Mouse (Mus musculus) midbrain, embryonic 11.5 days (tissue): ENCODE data around the gene Stt3b. TPM values are rescaled to one million over a fixed set of nuclear protein-coding genes. Genes with fewer than 3 reads are reported as not detected.

ENCODE experiments used
- ATAC-seq: fragments of 200-750 bp; cut with Nextera tagmentation; 2 replicates; pipeline ENCODE4 v1.8.0; 2017; ENCODE audit warnings: moderate TSS enrichment, moderate library complexity; ENCODE audit not compliant: low FRiP score
- DNase-seq: peaks from one replicate; pipeline ENCODE4 v3.0.0; 2015; ENCODE audit warnings: low spot score; ENCODE audit errors: missing footprints
- H3K27ac ChIP-seq: fragments of 300-500 bp; sonication (generic); 2 replicates; pipeline ENCODE4 v1.5.1; 2014; ENCODE audit warnings: low read depth, low read length
- H3K27me3 ChIP-seq: fragments of 300-500 bp; sonication (generic); 2 replicates; pipeline ENCODE4 v1.6.1; 2014; ENCODE audit warnings: mild to moderate bottlenecking, low read length, moderate library complexity, mixed read lengths; ENCODE audit not compliant: control insufficient read depth, insufficient read depth
- H3K36me3 ChIP-seq: fragments of 300-500 bp; sonication (generic); 2 replicates; pipeline ENCODE4 v1.6.1; 2014; ENCODE audit warnings: mild to moderate bottlenecking, low read length, moderate library complexity, mixed read lengths; ENCODE audit not compliant: control insufficient read depth, insufficient read depth
- H3K4me1 ChIP-seq: fragments of 300-500 bp; sonication (generic); 2 replicates; pipeline ENCODE4 v1.6.1; 2014; ENCODE audit warnings: low read length; ENCODE audit not compliant: control insufficient read depth, insufficient read depth
- H3K4me2 ChIP-seq: fragments of 300-500 bp; sonication (generic); 2 replicates; pipeline ENCODE4 v1.6.1; 2014; ENCODE audit warnings: mild to moderate bottlenecking, moderate library complexity
- H3K4me3 ChIP-seq: fragments of 300-500 bp; sonication (generic); 2 replicates; pipeline ENCODE4 v1.5.1; 2014; ENCODE audit warnings: low read depth, low read length
- H3K9ac ChIP-seq: fragments of 300-500 bp; sonication (generic); 2 replicates; pipeline ENCODE4 v1.6.1; 2014; ENCODE audit warnings: low read length
- H3K9me3 ChIP-seq: fragments of 300-500 bp; sonication (generic); 2 replicates; pipeline ENCODE4 v1.6.1; 2016; ENCODE audit warnings: low read length; ENCODE audit not compliant: control insufficient read depth
- WGBS: fragments of 180-500 bp; shearing (Covaris S2); extraction: QIAGEN DNeasy Blood & Tissue Kit; methylation state at CpG from one replicate; pipeline ENCODE4 v1.1.7; 2014; 5-methylcytosine and 5-hydroxymethylcytosine counted together
- polyA plus RNA-seq: library from polyadenylated mRNA; unstranded; fragments of >200 nt; fragmentation: Nextera tagmentation; extraction: Ambion mirVana; gene quantifications from 2 replicates; pipeline ENCODE4 v1.2.1, GENCODE M21; 2014

Stt3b gene
- polyA plus RNA-seq, 1 experiment from 2014 or later, result 107 TPM

- Histone ChIP-seq H3K4me3 (no peak overlapping the region), H3K27me3 (no peaks in the 10 kb centered on the region), H3K27ac (no peak overlapping the region), H3K4me1 (no peaks in the 10 kb centered on the region), H3K36me3 (peaks cover 10% of the 10 kb centered on the region), H3K9me3 (no peaks in the 10 kb centered on the region), H3K4me2 (no peak overlapping the region), H3K9ac (no peak overlapping the region)
- ATAC-seq, result no peak
- WGBS, result 95% methylated on average over 8 of the region's 8 CpGs
- peak; percentile 69 for DNase-seq
These were observed 73.8 kb downstream of the Stt3b start for GRCm38 (mm10) chr9:115236352-115236841.

GRCm38 (mm10) chr9:115234561-115234960 lies 75.7 kb downstream of the Stt3b start:
- WGBS, result 94% methylated on average over 2 of the region's 2 CpGs
- Histone ChIP-seq H3K9me3 (no peaks in the 10 kb centered on the region), H3K4me2 (no peak overlapping the region), H3K9ac (no peak overlapping the region), H3K27me3 (no peaks in the 10 kb centered on the region), H3K36me3 (no peaks in the 10 kb centered on the region), H3K4me3 (no peak overlapping the region), H3K4me1 (no peaks in the 10 kb centered on the region), H3K27ac (no peak overlapping the region)
- ATAC-seq (no peak), DNase-seq (peak; percentile 73)

GRCm38 (mm10) chr9:115233721-115234120 lies 76.5 kb downstream of the Stt3b start:
- no peak overlapping the region for H3K4me3 ChIP-seq
- H3K27me3 ChIP-seq, result no peaks in the 10 kb centered on the region
- no peak for ATAC-seq
- no peaks in the 10 kb centered on the region for H3K36me3 ChIP-seq
- no peak overlapping the region for H3K27ac ChIP-seq
- 93% methylated on average over 5 of the region's 5 CpGs for WGBS
- peak; percentile 45 for DNase-seq
- H3K4me1 ChIP-seq, result no peaks in the 10 kb centered on the region
- no peak overlapping the region for H3K4me2 ChIP-seq
- no peaks in the 10 kb centered on the region for H3K9me3 ChIP-seq
- no peak overlapping the region for H3K9ac ChIP-seq

- Histone ChIP-seq H3K4me2 (no peak overlapping the region), H3K4me3 (no peak overlapping the region), H3K27me3 (no peaks in the 10 kb centered on the region), H3K9me3 (no peaks in the 10 kb centered on the region), H3K9ac (no peak overlapping the region), H3K4me1 (no peaks in the 10 kb centered on the region), H3K36me3 (no peaks in the 10 kb centered on the region), H3K27ac (no peak overlapping the region)
- ATAC-seq (no peak), DNase-seq (no peak)
- WGBS, result 97% methylated on average over 3 of the region's 3 CpGs
These were observed 78.7 kb downstream of the Stt3b start for GRCm38 (mm10) chr9:115231476-115231875.

GRCm38 (mm10) chr9:115230141-115230540 lies 80.1 kb downstream of the Stt3b start:
- H3K27ac ChIP-seq, result no peak overlapping the region
- H3K36me3 ChIP-seq, result no peaks in the 10 kb centered on the region; the same call in 1 of the 2 replicates
- H3K9me3 ChIP-seq, result no peaks in the 10 kb centered on the region
- DNase-seq (peak; percentile 80), ATAC-seq (0 out of 2 replicates have a peak, but pooled peaks have one; percentile 26)
- no peak overlapping the region for H3K4me3 ChIP-seq
- H3K4me1 ChIP-seq, result no peaks in the 10 kb centered on the region
- H3K9ac ChIP-seq, result no peak overlapping the region
- no peaks in the 10 kb centered on the region for H3K27me3 ChIP-seq
- 15% methylated on average over 3 of the region's 3 CpGs for WGBS
- no peak overlapping the region for H3K4me2 ChIP-seq

- Histone ChIP-seq H3K36me3 (no peaks in the 10 kb centered on the region; the same call in 1 of the 2 replicates), H3K4me2 (no peak overlapping the region), H3K4me1 (no peaks in the 10 kb centered on the region), H3K27me3 (no peaks in the 10 kb centered on the region), H3K4me3 (no peak overlapping the region), H3K27ac (no peak overlapping the region), H3K9me3 (no peaks in the 10 kb centered on the region), H3K9ac (no peak overlapping the region)
- 72% methylated on average over 10 of the region's 10 CpGs for WGBS
- DNase-seq (peak; percentile 73), ATAC-seq (no peak)
These were observed 80.5 kb downstream of the Stt3b start for GRCm38 (mm10) chr9:115229676-115230075.

GRCm38 (mm10) chr9:115229145-115229544 lies 81.1 kb downstream of the Stt3b start:
- peak; percentile 56 for DNase-seq
- Histone ChIP-seq H3K4me3 (no peak overlapping the region), H3K4me1 (no peaks in the 10 kb centered on the region), H3K4me2 (no peak overlapping the region), H3K9ac (no peak overlapping the region), H3K9me3 (no peaks in the 10 kb centered on the region), H3K27me3 (no peaks in the 10 kb centered on the region), H3K27ac (no peak overlapping the region), H3K36me3 (no peaks in the 10 kb centered on the region; the same call in 1 of the 2 replicates)
- ATAC-seq, result no peak
- WGBS, result 70% methylated on average over 4 of the region's 4 CpGs

GRCm38 (mm10) chr9:115224744-115225354 lies 85.4 kb downstream of the Stt3b start:
- Histone ChIP-seq H3K9me3 (no peaks in the 10 kb centered on the region), H3K4me2 (no peak overlapping the region), H3K36me3 (no peaks in the 10 kb centered on the region; the same call in 1 of the 2 replicates), H3K4me1 (no peaks in the 10 kb centered on the region), H3K4me3 (no peak overlapping the region), H3K9ac (no peak overlapping the region), H3K27ac (no peak overlapping the region), H3K27me3 (no peaks in the 10 kb centered on the region)
- DNase-seq (peak; percentile 89), ATAC-seq (peak; percentile 74)
- WGBS, result 32% methylated on average over 7 of the region's 7 CpGs

GRCm38 (mm10) chr9:115221265-115221664 lies 89.0 kb downstream of the Stt3b start:
- no peaks in the 10 kb centered on the region; the same call in 1 of the 2 replicates for H3K36me3 ChIP-seq
- no peaks in the 10 kb centered on the region for H3K4me1 ChIP-seq
- no peaks in the 10 kb centered on the region for H3K27me3 ChIP-seq
- peak; percentile 47 for DNase-seq
- ATAC-seq, result no peak
- no peak overlapping the region for H3K4me3 ChIP-seq
- no peaks in the 10 kb centered on the region for H3K9me3 ChIP-seq
- H3K9ac ChIP-seq, result no peak overlapping the region
- 91% methylated on average over 7 of the region's 7 CpGs for WGBS
- H3K27ac ChIP-seq, result no peak overlapping the region
- H3K4me2 ChIP-seq, result no peak overlapping the region
